Mouse (Mus musculus): ENCODE results near the gene Atf6. TPM values are rescaled to one million over a fixed set of nuclear protein-coding genes. Genes with fewer than 3 reads are reported as not detected.
A peak's percentile ranks its signal among the peaks of the same experiment; 100 is the strongest.

The Atf6 gene
- total and polyA plus RNA-seq, 3 experiments = 11.7 to 16.4 TPM; not detected in 1

DNA sequence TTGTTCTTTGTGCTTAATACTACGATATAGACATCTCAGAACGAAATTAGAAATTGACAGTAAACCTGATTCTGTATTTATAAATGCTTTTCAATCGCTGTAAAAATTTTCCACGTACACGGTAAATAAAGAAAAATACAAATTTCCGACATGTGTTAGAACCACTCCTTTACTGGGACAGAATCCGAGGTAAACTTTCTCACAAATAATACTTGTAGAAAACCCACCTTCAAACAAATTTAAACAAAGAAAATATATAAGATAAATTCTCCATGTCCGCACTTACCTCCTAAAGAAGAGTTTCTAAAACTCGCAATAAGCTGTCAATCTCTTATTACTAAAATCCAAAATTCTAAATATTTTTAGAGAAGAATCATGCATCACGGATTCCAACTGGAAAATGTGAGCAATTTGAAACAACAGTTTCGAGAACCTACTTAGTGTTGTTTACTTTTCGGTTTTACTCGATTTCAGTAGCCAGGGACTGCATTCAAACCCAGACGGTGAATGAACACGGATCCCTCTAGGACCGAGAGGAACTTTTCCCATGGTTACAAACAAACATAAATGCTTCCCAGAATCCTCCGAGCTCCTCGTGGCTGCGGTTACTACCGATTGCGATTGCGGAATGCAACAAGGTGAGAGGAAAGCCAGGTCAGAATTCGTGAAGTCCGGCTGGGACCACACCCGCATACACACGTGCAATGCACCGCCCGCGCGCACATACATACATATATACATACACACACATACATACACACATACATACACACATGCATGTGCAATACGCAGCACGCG, 735 bp upstream of the Atf6 start (continued):
- peak; percentile 93; the same call in 1 of the 2 replicates for TF ChIP-seq CHD1 (IDR thresholded peaks at IDR 0.05; ENCODE audit: low read depth, low read length)
- no peak for TF ChIP-seq ZKSCAN1 (IDR thresholded peaks at IDR 0.05; ENCODE audit: low read depth, low read length)
- peak in 1 of 2 experiments; percentile 48; a peak in 2 of 4 replicates for TF ChIP-seq EP300 (IDR thresholded peaks at IDR 0.05; ENCODE audit: low read depth in 1 of 2, low read length in 2 of 2)
- TF ChIP-seq ZMIZ1 (IDR thresholded peaks at IDR 0.05; ENCODE audit: low read depth, low read length) = no peak

DNA sequence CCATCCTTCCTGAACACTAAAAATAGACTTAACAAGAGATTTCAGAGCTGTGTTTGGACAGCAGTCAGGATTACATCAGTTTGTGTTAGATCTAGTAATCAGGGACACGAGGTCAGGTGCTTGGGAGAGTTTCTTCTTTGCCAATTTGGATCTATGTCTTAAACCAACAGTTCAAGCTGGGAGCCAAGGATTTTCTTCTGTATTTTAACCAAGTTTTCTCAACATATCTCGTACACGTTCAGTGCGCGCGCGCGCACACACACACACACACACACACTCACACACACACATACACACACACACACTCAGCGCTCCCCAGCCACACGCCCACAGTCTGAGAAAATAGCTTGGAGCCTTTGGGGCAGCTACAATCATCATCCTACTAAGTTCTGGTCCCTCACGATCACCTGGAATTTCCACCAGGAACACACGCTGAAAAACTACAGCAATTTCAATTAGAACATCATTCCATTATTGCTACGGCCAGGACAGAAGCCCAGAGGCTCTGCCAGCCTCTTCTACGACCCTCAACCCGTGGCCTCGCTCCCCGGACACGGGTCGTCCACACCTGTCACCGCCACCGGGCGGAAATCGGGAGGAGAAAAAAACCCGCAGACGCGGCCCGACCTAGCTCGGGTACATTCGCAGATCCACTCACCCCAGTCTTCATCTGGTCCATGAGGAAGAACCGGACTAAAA, 430 bp downstream of the Atf6 start:
- DNase-seq (ENCODE audit: low read depth, low spot score) = peak; percentile 58
- TF ChIP-seq MEF2A (IDR thresholded peaks at IDR 0.05; ENCODE audit: extremely low read depth, insufficient replicate concordance, low read depth, low read length, poor library complexity, severe bottlenecking) (peak; percentile 37; the same call in 1 of the 2 replicates), MYC (IDR thresholded peaks at IDR 0.05; ENCODE audit: low read depth, low read length) (0 out of 2 replicates have a peak, but pooled peaks have one; percentile 25), MXI1 (IDR thresholded peaks at IDR 0.05; ENCODE audit: low read depth, low read length) (peak; percentile 17; the same call in 1 of the 2 replicates), POLR2AphosphoS5 (IDR thresholded peaks at IDR 0.05; ENCODE audit: borderline replicate concordance, low read depth, low read length) (no peak), EP300 (IDR thresholded peaks at IDR 0.05; ENCODE audit: low read depth in 1 of 2, low read length in 2 of 2) (no peak), SIN3A (IDR thresholded peaks at IDR 0.05; ENCODE audit: low read length) (no peak), MAFK (IDR thresholded peaks at IDR 0.05; ENCODE audit: borderline replicate concordance, low read depth, low read length) (no peak), NRF1 (IDR thresholded peaks at IDR 0.05; ENCODE audit: insufficient read depth, low read depth, low read length, poor library complexity, severe bottlenecking) (peak; percentile 56; the same call in 1 of the 2 replicates), MAZ (IDR thresholded peaks at IDR 0.05; ENCODE audit: low read depth, low read length) (no peak), E2F4 (IDR thresholded peaks at IDR 0.05; ENCODE audit: borderline replicate concordance, low read depth, low read length) (no peak)
- H3K4me3 ChIP-seq (ENCODE audit: control insufficient read depth in 1 of 2, insufficient read depth in 1 of 2, low read depth in 2 of 2, low read length in 2 of 2) = peak overlapping the region; percentile 63 to 87
- H3K27ac ChIP-seq (ENCODE audit: control insufficient read depth, low read depth, low read length) = peak overlapping the region; percentile 83
- no peaks in the 10 kb centered on the region for H3K27me3 ChIP-seq (ENCODE audit: control insufficient read depth in 1 of 2, insufficient read depth in 2 of 2, low read length in 2 of 2)
- no peaks in the 10 kb centered on the region for H3K9me3 ChIP-seq (replicated peaks; ENCODE audit: insufficient read depth, low read length)
- peaks cover 0 to 38% of the 10 kb centered on the region in 2 experiments; a peak in 2 of 4 replicates for H3K36me3 ChIP-seq (ENCODE audit: control insufficient read depth in 1 of 2, insufficient read depth in 2 of 2, low read length in 2 of 2)
- H3K79me2 ChIP-seq (ENCODE audit: control insufficient read depth, insufficient read depth, low read length, poor library complexity) = peaks cover 29% of the 10 kb centered on the region
- H3K9ac ChIP-seq (ENCODE audit: control insufficient read depth, low read depth, low read length, poor library complexity, severe bottlenecking) = peak overlapping the region; percentile 94
- peaks cover 6 to 23% of the 10 kb centered on the region in 2 experiments for H3K4me1 ChIP-seq (ENCODE audit: control insufficient read depth in 1 of 2, insufficient read depth in 2 of 2, low read length in 2 of 2)

DNA sequence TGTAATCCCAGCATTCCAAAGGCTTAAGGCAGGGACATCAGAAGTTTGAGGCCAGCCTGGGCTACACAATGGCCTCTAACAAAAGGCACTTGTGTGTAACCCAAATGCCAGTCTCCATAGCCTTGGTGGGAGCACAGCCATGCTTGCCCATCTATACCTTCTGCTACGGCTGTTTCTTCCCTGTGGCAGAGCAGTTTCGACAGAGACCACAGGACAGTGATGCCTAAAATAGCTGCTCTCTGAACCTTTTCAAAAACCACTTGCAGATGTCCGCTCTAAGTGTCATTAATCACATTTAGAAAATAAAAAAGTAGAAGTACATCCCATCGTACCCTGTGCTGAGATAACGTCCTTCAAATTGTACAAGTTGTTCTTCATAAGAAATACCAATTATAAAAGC, 2.2 kb downstream of the Atf6 start:
- no peak for TF ChIP-seq TBP (IDR thresholded peaks at IDR 0.05; ENCODE audit: low read depth, low read length)
- DNase-seq (ENCODE audit: low read depth, low spot score) = no peak
- Histone ChIP-seq H3K27me3 (ENCODE audit: control insufficient read depth in 1 of 2, insufficient read depth in 2 of 2, low read length in 2 of 2) (no peaks in the 10 kb centered on the region), H3K36me3 (ENCODE audit: control insufficient read depth in 1 of 2, insufficient read depth in 2 of 2, low read length in 2 of 2) (peaks cover 0 to 48% of the 10 kb centered on the region in 2 experiments; a peak in 2 of 4 replicates), H3K27ac (ENCODE audit: control insufficient read depth, low read depth, low read length) (no peak overlapping the region), H3K9ac (ENCODE audit: control insufficient read depth, low read depth, low read length, poor library complexity, severe bottlenecking) (no peak overlapping the region), H3K4me3 (ENCODE audit: control insufficient read depth in 1 of 2, insufficient read depth in 1 of 2, low read depth in 2 of 2, low read length in 2 of 2) (no peak overlapping the region), H3K9me3 (replicated peaks; ENCODE audit: insufficient read depth, low read length) (no peaks in the 10 kb centered on the region), H3K79me2 (ENCODE audit: control insufficient read depth, insufficient read depth, low read length, poor library complexity) (peaks cover 44% of the 10 kb centered on the region), H3K4me1 (ENCODE audit: control insufficient read depth in 1 of 2, insufficient read depth in 2 of 2, low read length in 2 of 2) (peaks cover 9 to 26% of the 10 kb centered on the region in 2 experiments)

Measured in MEL (cell line).